Mouse (Mus musculus) MEL (cell line): ENCODE measurements around the gene Taf11. TPM values are rescaled to one million over a fixed set of nuclear protein-coding genes. Genes with fewer than 3 reads are reported as not detected.

Source experiments
- DNase-seq: peaks from one replicate; pipeline ENCODE4 v3.0.0; 2011; ENCODE audit warnings: low read depth, low spot score
- H3K27ac ChIP-seq: 2 replicates; pipeline ENCODE4 v1.5.1; 2012; ENCODE audit warnings: low read depth, mild to moderate bottlenecking, control low read depth, low read length, moderate library complexity; ENCODE audit not compliant: control insufficient read depth
- H3K27me3 ChIP-seq, 2 experiments: fragments of 150-350 bp in 1 of 2; sonication (generic) in 1 of 2; 2 replicates each; pipeline ENCODE4 v1.6.1; 2012; ENCODE audit warnings: low read length in 2 of 2, mild to moderate bottlenecking in 2 of 2, improper control_type of control experiment in 1 of 2, moderate library complexity in 1 of 2; ENCODE audit not compliant: insufficient read depth in 2 of 2, control insufficient read depth in 1 of 2
- H3K36me3 ChIP-seq, 2 experiments: 2 replicates each; pipeline ENCODE4 v1.6.1; 2012 to 2014; ENCODE audit warnings: low read length in 2 of 2, improper control_type of control experiment in 1 of 2, inconsistent platforms in 1 of 2, mild to moderate bottlenecking in 1 of 2; ENCODE audit not compliant: insufficient read depth in 2 of 2, control insufficient read depth in 1 of 2
- H3K4me1 ChIP-seq, 2 experiments: fragments of 150-350 bp in 1 of 2; sonication (generic) in 1 of 2; 2 replicates each; pipeline ENCODE4 v1.6.1; 2012; ENCODE audit warnings: low read length in 2 of 2, improper control_type of control experiment in 1 of 2, mild to moderate bottlenecking in 1 of 2; ENCODE audit not compliant: insufficient read depth in 2 of 2, control insufficient read depth in 1 of 2
- H3K4me3 ChIP-seq, 2 experiments: fragments of 150-350 bp in 1 of 2; sonication (generic) in 1 of 2; 2 replicates each; pipeline ENCODE4 v1.5.1; 2012; ENCODE audit warnings: low read depth in 2 of 2, low read length in 2 of 2, mild to moderate bottlenecking in 2 of 2, moderate library complexity in 2 of 2, control low read depth in 1 of 2, improper control_type of control experiment in 1 of 2; ENCODE audit not compliant: control insufficient read depth in 1 of 2, insufficient read depth in 1 of 2
- H3K79me2 ChIP-seq: 2 replicates; pipeline ENCODE4 v1.6.1; 2012; ENCODE audit warnings: mild to moderate bottlenecking, low read length, moderate library complexity; ENCODE audit not compliant: control insufficient read depth, poor library complexity, insufficient read depth
- H3K9ac ChIP-seq: 2 replicates; pipeline ENCODE4 v1.6.1; 2012; ENCODE audit warnings: low read depth, mild to moderate bottlenecking, control low read depth, low read length, moderate library complexity; ENCODE audit not compliant: control insufficient read depth, poor library complexity, severe bottlenecking
- H3K9me3 ChIP-seq: fragments of 150-350 bp; sonication (generic); replicated peaks from 2 replicates; pipeline ENCODE4 v1.6.1; 2012; ENCODE audit warnings: mild to moderate bottlenecking, low read length, improper control_type of control experiment, moderate library complexity; ENCODE audit not compliant: insufficient read depth
- BHLHE40 ChIP-seq: IDR thresholded peaks from 2 replicates; pipeline ENCODE4 v1.6.1; 2012; ENCODE audit warnings: low read depth, mild to moderate bottlenecking, inconsistent platforms, low read length, improper control_type of control experiment, borderline replicate concordance
- CHD1 ChIP-seq: IDR thresholded peaks from 2 replicates; pipeline ENCODE4 v1.6.1; 2012; ENCODE audit warnings: low read depth, mild to moderate bottlenecking, inconsistent platforms, low read length, improper control_type of control experiment
- CHD2 ChIP-seq: IDR thresholded peaks from 2 replicates; pipeline ENCODE4 v1.6.1; 2011; ENCODE audit warnings: low read length, improper control_type of control experiment
- CTCF ChIP-seq, 3 experiments: IDR thresholded peaks in 2 of 3; conservative IDR thresholded peaks in 1 of 3; 2 replicates each; pipeline ENCODE4 v1.5.1; 2011 to 2012; ENCODE audit warnings: low read length in 3 of 3, low read depth in 2 of 3, mild to moderate bottlenecking in 2 of 3, improper control_type of control experiment in 1 of 3, inconsistent platforms in 1 of 3, mixed read lengths in 1 of 3, moderate library complexity in 1 of 3; ENCODE audit not compliant: control insufficient read depth in 1 of 3, insufficient read depth in 1 of 3, poor library complexity in 1 of 3, severe bottlenecking in 1 of 3
- ELF1 ChIP-seq: IDR thresholded peaks from 2 replicates; pipeline ENCODE4 v1.6.1; 2014; ENCODE audit warnings: low read depth, mild to moderate bottlenecking, inconsistent platforms, low read length, improper control_type of control experiment, moderate library complexity
- ETS1 ChIP-seq: IDR thresholded peaks from 2 replicates; pipeline ENCODE4 v1.6.1; 2012; ENCODE audit warnings: low read depth, mild to moderate bottlenecking, inconsistent platforms, low read length, improper control_type of control experiment, moderate library complexity
- GATA1 ChIP-seq: IDR thresholded peaks from 2 replicates; pipeline ENCODE4 v1.6.1; 2011; ENCODE audit warnings: low read depth, low read length, improper control_type of control experiment
- JUND ChIP-seq: IDR thresholded peaks from 2 replicates; pipeline ENCODE4 v1.6.1; 2011; ENCODE audit warnings: low read depth, mild to moderate bottlenecking, improper control_type of control experiment, low read length
- KAT2A ChIP-seq: conservative IDR thresholded peaks from 2 replicates; pipeline ENCODE4 v1.6.1; 2012; ENCODE audit warnings: low read depth, low read length, improper control_type of control experiment, inconsistent platforms
- MAX ChIP-seq: IDR thresholded peaks from 2 replicates; pipeline ENCODE4 v1.6.1; 2011; ENCODE audit warnings: low read length, improper control_type of control experiment
- MAZ ChIP-seq: IDR thresholded peaks from 2 replicates; pipeline ENCODE4 v1.6.1; 2012; ENCODE audit warnings: low read depth, mild to moderate bottlenecking, inconsistent platforms, low read length, improper control_type of control experiment
- MYB ChIP-seq: IDR thresholded peaks from 2 replicates; pipeline ENCODE4 v1.6.1; 2011; ENCODE audit warnings: mild to moderate bottlenecking, low read depth, low read length, improper control_type of control experiment
- NRF1 ChIP-seq: IDR thresholded peaks from 2 replicates; pipeline ENCODE4 v1.6.1; 2014; ENCODE audit warnings: low read depth, mild to moderate bottlenecking, inconsistent platforms, low read length, improper control_type of control experiment, moderate library complexity; ENCODE audit not compliant: poor library complexity, insufficient read depth, severe bottlenecking
- POLR2A ChIP-seq, 2 experiments: IDR thresholded peaks; 2 replicates each; pipeline ENCODE4 v1.6.1; 2011 to 2012; ENCODE audit warnings: low read length in 2 of 2, mild to moderate bottlenecking in 2 of 2, control low read depth in 1 of 2, improper control_type of control experiment in 1 of 2, low read depth in 1 of 2, moderate library complexity in 1 of 2; ENCODE audit not compliant: control insufficient read depth in 1 of 2, insufficient read depth in 1 of 2, poor library complexity in 1 of 2
- POLR2AphosphoS2 ChIP-seq: IDR thresholded peaks from 2 replicates; pipeline ENCODE4 v1.6.1; 2011; ENCODE audit warnings: low read length, improper control_type of control experiment
- RAD21 ChIP-seq: IDR thresholded peaks from 2 replicates; pipeline ENCODE4 v1.6.1; 2011; ENCODE audit warnings: mild to moderate bottlenecking, low read depth, low read length, improper control_type of control experiment
- RCOR1 ChIP-seq: IDR thresholded peaks from 2 replicates; pipeline ENCODE4 v1.6.1; 2012; ENCODE audit warnings: low read depth, mild to moderate bottlenecking, inconsistent platforms, low read length, improper control_type of control experiment
- SIN3A ChIP-seq: IDR thresholded peaks from 2 replicates; pipeline ENCODE4 v1.6.1; 2012; ENCODE audit warnings: low read length, improper control_type of control experiment, inconsistent platforms
- SMC3 ChIP-seq: IDR thresholded peaks from 2 replicates; pipeline ENCODE4 v1.6.1; 2011; ENCODE audit warnings: low read depth, low read length, improper control_type of control experiment
- TAL1 ChIP-seq: IDR thresholded peaks from 2 replicates; pipeline ENCODE4 v1.6.1; 2012; ENCODE audit warnings: mild to moderate bottlenecking, inconsistent platforms, low read length, moderate library complexity, mixed read lengths
- TCF12 ChIP-seq: IDR thresholded peaks from 2 replicates; pipeline ENCODE4 v1.6.1; 2014; ENCODE audit warnings: low read depth, mild to moderate bottlenecking, inconsistent platforms, low read length, improper control_type of control experiment, moderate library complexity
- UBTF ChIP-seq: IDR thresholded peaks from 2 replicates; pipeline ENCODE4 v1.6.1; 2012; ENCODE audit warnings: low read depth, mild to moderate bottlenecking, inconsistent platforms, low read length, improper control_type of control experiment, moderate library complexity, borderline replicate concordance; ENCODE audit not compliant: insufficient read depth
- USF2 ChIP-seq, 2 experiments: IDR thresholded peaks; 2 replicates each; pipeline ENCODE4 v1.6.1; 2011 to 2012; ENCODE audit warnings: improper control_type of control experiment in 2 of 2, low read length in 2 of 2, borderline replicate concordance in 1 of 2, inconsistent platforms in 1 of 2, low read depth in 1 of 2, mild to moderate bottlenecking in 1 of 2; ENCODE audit not compliant: insufficient read depth in 1 of 2
- ZMIZ1 ChIP-seq: IDR thresholded peaks from 2 replicates; pipeline ENCODE4 v1.6.1; 2012; ENCODE audit warnings: low read depth, mild to moderate bottlenecking, inconsistent platforms, low read length, improper control_type of control experiment, moderate library complexity
- ZNF384 ChIP-seq: IDR thresholded peaks from 2 replicates; pipeline ENCODE4 v1.6.1; 2012; ENCODE audit warnings: low read depth, mild to moderate bottlenecking, inconsistent platforms, low read length, improper control_type of control experiment
- polyA plus RNA-seq, 2 experiments: library from polyadenylated mRNA; stranded (reverse) in 1 of 2; unstranded in 1 of 2; fragments of >175 nt in 1 of 2; fragments of >200 nt in 1 of 2; gene quantifications; 2 replicates each; pipeline versions ENCODE4 v1.2.1 to v1.2.4; 2012; ENCODE audit warnings: low replicate concordance in 2 of 2, low read depth in 1 of 2; ENCODE audit not compliant: insufficient read length in 2 of 2, insufficient read depth in 1 of 2, missing spikeins in 1 of 2
- total RNA-seq: library from RNA; depleted of rRNA; stranded (reverse); fragments of 300-350 nt; gene quantifications from 2 replicates; pipeline ENCODE4 v1.2.3, GENCODE M21; 2012

Gene Taf11
- total and polyA plus RNA-seq, 3 experiments, result 45.7 to 77.8 TPM; not detected in 1

GRCm38 (mm10) chr17:27946371-27946770, 36.7 kb upstream of the Taf11 start:
- H3K79me2 ChIP-seq, result no peaks in the 10 kb centered on the region
- no peak for TF ChIP-seq KAT2A
- no peak for TF ChIP-seq CHD2
- no peak for TF ChIP-seq ELF1
- TF ChIP-seq ZMIZ1, result no peak
- TF ChIP-seq NRF1, result no peak
- no peak for TF ChIP-seq RCOR1
- no peak for TF ChIP-seq ZNF384
- no peak for TF ChIP-seq POLR2A (IDR thresholded peaks at IDR 0.05; ENCODE audit: control insufficient read depth in 1 of 2, insufficient read depth in 1 of 2, low read depth in 1 of 2, low read length in 2 of 2, poor library complexity in 1 of 2)
- TF ChIP-seq TAL1, result no peak
- TF ChIP-seq BHLHE40, result no peak
- no peak for TF ChIP-seq POLR2AphosphoS2
- TF ChIP-seq ETS1, result no peak
- TF ChIP-seq JUND, result no peak
- TF ChIP-seq UBTF, result no peak
- TF ChIP-seq TCF12, result no peak
- no peak for TF ChIP-seq MAZ
- TF ChIP-seq RAD21, result no peak
- no peak for TF ChIP-seq SIN3A
- H3K4me3 ChIP-seq, result no peak overlapping the region
- no peak overlapping the region for H3K27ac ChIP-seq
- H3K27me3 ChIP-seq, result no peaks in the 10 kb centered on the region
- H3K9me3 ChIP-seq, result no peaks in the 10 kb centered on the region
- no peak for DNase-seq
- no peaks in the 10 kb centered on the region for H3K36me3 ChIP-seq
- no peak overlapping the region for H3K9ac ChIP-seq
- H3K4me1 ChIP-seq, result no peaks in the 10 kb centered on the region

- DNase-seq, result no peak
- no peaks in the 10 kb centered on the region for H3K9me3 ChIP-seq
- TF ChIP-seq MAX (no peak), UBTF (no peak), MYB (no peak), CHD1 (no peak), ZNF384 (no peak), POLR2A (IDR thresholded peaks at IDR 0.05; ENCODE audit: control insufficient read depth in 1 of 2, insufficient read depth in 1 of 2, low read depth in 1 of 2, low read length in 2 of 2, poor library complexity in 1 of 2) (no peak), RCOR1 (no peak), USF2 (IDR thresholded peaks at IDR 0.05; ENCODE audit: borderline replicate concordance in 1 of 2, insufficient read depth in 1 of 2, low read depth in 1 of 2, low read length in 2 of 2) (no peak), GATA1 (no peak), CTCF (IDR thresholded peaks at IDR 0.05 in 2 of 3, conservative IDR thresholded peaks at IDR 0.05 in 1 of 3; ENCODE audit: control insufficient read depth in 1 of 3, insufficient read depth in 1 of 3, low read depth in 2 of 3, low read length in 3 of 3, poor library complexity in 1 of 3, severe bottlenecking in 1 of 3) (no peak), SMC3 (no peak), MAZ (no peak)
- TF ChIP-seq, all 39 proteins: peak for 0
- Histone ChIP-seq H3K4me3 (no peak overlapping the region), H3K27me3 (no peaks in the 10 kb centered on the region), H3K36me3 (no peaks in the 10 kb centered on the region), H3K79me2 (no peaks in the 10 kb centered on the region), H3K9ac (no peak overlapping the region), H3K4me1 (no peaks in the 10 kb centered on the region), H3K27ac (no peak overlapping the region)
Observed at GRCm38 (mm10) chr17:27945546-27946216, 36.0 kb upstream of the Taf11 start.
